Mouse (Mus musculus) ES-E14 (cell line): Measurements from ENCODE around the gene Klk6.

ENCODE experiments used
- CHD2 ChIP-seq: IDR thresholded peaks from 2 replicates; pipeline ENCODE4 v1.6.1; 2014; ENCODE audit warnings: mild to moderate bottlenecking, low read depth, low read length, inconsistent platforms
- HCFC1 ChIP-seq: IDR thresholded peaks from 2 replicates; pipeline ENCODE4 v1.6.1; 2012; ENCODE audit warnings: low read length, inconsistent platforms, borderline replicate concordance; ENCODE audit not compliant: insufficient read depth
- MAFK ChIP-seq: IDR thresholded peaks from 2 replicates; pipeline ENCODE4 v1.6.1; 2014; ENCODE audit warnings: mild to moderate bottlenecking, low read depth, low read length, inconsistent platforms; ENCODE audit not compliant: insufficient read depth
- ZC3H11A ChIP-seq: IDR thresholded peaks from 2 replicates; pipeline ENCODE4 v1.6.1; 2012; ENCODE audit warnings: low read depth, mild to moderate bottlenecking, inconsistent platforms, low read length, borderline replicate concordance
- ZNF384 ChIP-seq: IDR thresholded peaks from 2 replicates; pipeline ENCODE4 v1.6.1; 2012; ENCODE audit warnings: low read depth, low read length, inconsistent platforms

GRCm38 (mm10) chr7:43797844-43798462 is 26.3 kb upstream of the Klk6 start:
- TF ChIP-seq CHD2: no peak
- no peak for TF ChIP-seq MAFK
- TF ChIP-seq ZNF384: no peak
- no peak for TF ChIP-seq ZC3H11A
- TF ChIP-seq HCFC1: no peak
